Mouse (Mus musculus): ENCODE measurements at regions not wholly inside any gene's neighbourhood (a gene's known extent, or its start where the extent isn't known, plus 50 kb on each side); places are given as distances from the start of the nearest gene placed in this dataset.

DNA sequence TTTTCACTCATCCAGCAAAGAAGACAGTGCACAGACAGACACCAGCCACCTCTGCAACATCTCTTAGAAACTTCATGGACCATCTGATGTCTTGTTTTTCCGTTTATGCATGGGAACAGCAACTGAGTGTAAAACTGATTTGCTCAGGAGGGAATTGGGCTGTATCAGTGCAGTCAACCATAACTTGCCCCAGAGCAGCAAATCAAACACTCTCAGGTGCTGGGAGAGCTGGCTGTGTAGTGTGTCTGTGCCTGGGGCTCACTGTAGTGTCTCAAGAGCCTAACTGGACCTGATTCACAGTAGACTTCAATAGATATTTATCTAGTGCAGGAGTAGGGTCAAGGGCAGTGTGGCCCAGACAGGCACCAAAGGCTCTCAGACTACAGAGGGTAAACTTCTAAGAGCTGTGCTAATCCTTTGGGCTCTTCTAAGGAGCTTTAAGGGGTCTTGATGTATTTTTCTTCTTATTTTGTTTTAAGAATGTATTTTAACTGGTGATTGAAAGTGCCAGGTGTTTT is 50.3 kb upstream of the C1qtnf3 start:
- DNase-seq (ENCODE audit: low spot score in 2 of 2): no peak

Measured in spleen, postnatal 10 days (tissue).